Mouse (Mus musculus) CD4-positive, CD25-positive, alpha-beta regulatory T cell, adult 4 months (primary cell): Measurements from ENCODE around the gene Wnt4. TPM values are rescaled to one million over a fixed set of nuclear protein-coding genes. Genes with fewer than 3 reads are reported as not detected.

ENCODE experiments used
- ATAC-seq: one replicate; pipeline ENCODE4 v1.8.0; 2017
- polyA plus RNA-seq, 2 experiments: library from polyadenylated mRNA; unstranded; fragments of 100-300 nt; shearing (Covaris generic); gene quantifications; one replicate each; pipeline ENCODE4 v1.2.1; 2017

The Wnt4 gene
- under 1 TPM in 1 of 2 experiments, not detected in 1; 0.32 TPM for polyA plus RNA-seq

DNA sequence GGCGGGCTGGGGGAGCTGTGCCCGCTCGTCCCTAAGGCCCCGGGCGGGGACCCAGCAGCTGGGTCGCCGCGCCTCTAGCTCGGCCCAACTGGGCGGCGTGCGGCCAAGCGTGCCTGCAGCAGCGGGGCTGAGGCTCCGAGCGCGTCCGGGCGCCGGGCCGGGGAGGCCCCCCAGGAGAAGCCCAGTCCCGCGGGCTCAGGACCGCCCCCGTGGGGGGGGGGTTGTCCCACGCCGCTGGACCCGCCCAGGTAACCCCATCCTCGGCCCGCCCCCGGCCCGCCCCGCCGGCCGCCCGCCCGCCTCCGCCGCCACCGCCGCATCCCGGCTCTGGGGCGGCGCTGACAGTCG lies at the start of gene Wnt4:
Gene Wnt4 (plus strand): TSS at position 324 of the 348 bp plus-strand sequence.
- no peak for ATAC-seq

DNA sequence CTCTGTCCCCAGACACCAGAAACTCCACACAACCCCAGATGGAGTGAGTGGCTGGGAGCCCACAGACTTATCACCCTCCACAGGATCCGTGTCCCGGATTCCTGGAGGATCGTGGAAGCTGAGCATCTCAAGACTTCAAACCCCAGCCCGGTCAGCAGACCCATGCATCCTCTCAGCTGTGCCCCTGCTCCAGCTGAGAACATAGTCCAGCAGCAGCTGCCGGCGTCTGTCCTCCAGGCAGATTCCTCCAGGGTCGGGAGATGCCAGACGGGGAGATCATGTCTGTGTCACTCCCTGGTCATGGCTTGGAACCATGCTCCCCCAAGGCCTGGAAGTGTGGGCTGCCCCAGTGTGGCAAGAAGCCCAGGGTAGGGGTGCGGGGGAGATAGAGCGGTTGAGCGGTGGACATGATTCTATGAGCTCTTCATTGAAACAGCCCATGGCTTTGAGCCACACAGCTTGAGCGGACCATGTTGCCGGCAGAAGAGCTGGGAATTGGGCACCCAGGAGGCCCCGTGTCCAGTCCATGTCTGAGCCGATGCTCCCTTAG lies 48.6 kb upstream of the Wnt4 start:
- no peak for ATAC-seq

DNA sequence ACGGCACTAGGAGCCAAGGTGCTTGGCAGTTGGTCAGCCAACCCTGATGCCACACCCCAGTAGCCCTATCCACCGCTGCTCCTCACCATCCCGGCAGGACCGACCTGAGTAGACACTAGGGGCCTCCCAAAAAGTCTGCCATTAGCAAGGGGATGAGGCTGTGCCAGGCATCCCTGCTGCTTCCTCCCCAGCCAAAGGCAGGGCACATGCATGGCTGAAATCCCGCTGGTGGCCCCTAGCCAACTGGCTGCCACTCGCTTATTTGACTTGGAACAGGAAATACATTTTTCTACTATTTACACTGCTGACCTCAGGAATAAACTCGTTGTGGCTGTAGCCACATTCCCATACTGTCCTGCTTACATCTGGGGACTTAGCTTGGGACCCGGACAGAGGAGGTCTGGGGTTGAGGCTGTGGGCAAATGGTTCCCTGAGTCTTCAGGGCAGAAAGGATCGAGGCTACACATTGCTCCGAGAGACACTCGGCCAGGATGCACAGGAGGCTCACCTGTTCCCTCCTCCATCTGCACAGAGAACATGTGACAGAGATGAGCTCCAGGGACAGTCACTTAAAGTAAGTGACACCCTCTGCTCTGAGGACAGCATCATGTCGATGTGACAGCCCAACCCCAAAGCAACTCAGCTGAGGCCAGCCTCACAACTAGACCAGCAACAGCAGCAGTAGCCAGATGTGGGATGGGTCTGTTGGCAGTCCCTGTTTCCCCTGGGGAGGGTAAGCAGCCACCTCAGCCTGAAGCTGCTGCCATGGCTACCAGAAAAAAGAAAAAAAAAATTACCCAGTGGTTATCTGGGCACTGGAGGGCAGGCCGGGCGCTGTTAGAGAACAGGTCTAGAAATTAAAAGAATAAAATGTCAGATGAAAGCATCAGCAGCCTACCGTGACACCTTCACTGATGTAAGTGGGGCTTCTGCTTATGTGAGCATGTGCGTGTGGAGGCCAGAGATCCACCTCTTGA lies 45.5 kb upstream of the Wnt4 start:
- ATAC-seq: no peak

DNA sequence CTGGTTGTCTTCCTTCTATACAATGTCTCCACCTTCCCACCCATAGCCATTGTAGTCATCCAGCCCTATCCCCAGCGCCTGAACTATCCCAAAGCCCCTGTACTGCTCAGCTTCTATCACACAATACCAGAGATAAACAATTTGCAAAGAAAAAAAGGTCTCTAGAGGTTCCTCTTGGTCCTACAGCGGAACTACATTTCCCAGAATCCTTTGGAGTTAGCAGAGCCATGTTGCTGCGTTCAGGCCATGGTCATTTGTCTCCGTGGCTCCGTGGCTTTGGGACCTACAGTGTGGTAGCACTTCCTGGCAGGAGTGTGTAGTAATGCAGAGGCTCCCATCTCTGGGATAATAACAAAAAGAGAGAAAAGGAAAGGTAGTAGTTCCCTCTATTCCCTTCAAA lies 43.7 kb upstream of the Wnt4 start:
- ATAC-seq: no peak

DNA sequence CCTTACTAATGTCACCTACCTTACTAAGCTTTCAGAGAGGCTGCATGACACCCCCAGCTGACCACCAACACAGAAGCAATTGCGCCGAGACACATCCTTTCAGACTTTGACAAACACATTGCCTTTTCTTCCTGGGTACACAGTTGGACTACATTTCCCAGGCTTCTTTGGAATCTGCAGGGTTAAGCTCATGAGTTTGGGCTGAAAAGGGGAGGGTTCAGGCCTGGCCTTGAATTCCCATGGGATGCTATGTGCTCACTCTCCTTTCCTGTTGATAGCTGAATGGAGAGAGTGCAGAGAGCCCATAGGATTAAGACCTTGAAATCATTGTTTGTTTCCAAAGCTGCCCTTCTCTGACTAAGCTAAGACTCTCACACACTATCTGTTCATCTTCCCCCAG lies 42.8 kb upstream of the Wnt4 start:
- no peak for ATAC-seq

DNA sequence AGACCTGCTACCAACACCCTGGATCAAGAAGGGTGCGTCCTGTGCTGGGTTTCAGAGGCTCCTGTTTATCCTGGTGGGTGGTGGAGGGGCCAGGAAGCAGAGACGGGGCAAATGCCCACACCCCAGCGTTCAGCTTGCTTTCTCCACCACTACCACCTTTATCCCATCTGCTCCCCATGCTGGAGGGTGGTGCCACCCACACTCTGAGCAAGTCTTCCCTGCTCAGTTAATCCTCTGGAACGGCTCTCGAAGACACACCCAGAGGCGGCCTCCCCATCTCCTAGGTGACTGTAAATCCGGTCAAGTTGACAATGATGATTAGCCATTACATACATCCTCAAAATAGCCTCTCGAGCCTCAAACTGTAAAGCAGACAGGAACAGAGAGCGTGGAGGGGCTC lies 41.9 kb upstream of the Wnt4 start:
- ATAC-seq: no peak

DNA sequence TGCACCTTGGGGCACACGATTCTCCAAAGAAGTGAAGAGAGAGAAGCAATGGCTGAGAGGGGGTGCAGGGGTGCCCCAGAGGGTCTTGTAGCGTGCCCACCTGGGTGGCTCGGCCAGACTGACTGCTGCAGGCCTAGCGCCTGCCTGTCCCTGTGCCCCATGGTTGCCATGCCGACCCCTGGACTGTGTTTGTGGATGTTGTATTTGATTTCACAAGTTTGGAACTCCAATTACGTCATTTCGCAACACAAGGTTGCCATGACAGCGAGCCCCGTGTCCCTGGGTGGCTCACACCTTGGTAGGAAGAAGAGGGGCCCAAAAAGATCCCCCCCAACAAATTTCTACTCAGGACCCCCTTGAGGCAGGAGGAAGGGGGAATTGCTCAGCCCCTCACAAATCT lies 32.4 kb upstream of the Wnt4 start:
- ATAC-seq: no peak

DNA sequence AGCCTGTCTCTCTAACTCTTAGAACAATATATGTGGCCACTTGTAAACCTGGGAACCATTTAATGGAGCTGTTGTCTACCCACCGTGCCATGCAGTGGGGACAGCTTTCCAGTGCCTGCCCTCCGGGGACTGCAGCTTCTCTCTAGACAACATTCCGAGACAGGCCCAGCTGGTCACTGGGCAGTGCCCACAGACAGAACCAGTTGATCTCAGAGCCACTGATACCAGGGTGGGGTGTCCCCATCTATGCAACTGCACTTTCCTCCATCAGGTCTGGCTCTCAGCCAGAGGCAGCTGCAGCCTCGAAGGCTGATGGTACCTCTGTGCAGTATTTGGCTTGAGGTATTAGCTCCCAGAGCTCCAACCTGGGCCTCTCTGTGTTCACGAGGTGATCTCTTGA lies 27.0 kb upstream of the Wnt4 start:
- ATAC-seq: no peak

DNA sequence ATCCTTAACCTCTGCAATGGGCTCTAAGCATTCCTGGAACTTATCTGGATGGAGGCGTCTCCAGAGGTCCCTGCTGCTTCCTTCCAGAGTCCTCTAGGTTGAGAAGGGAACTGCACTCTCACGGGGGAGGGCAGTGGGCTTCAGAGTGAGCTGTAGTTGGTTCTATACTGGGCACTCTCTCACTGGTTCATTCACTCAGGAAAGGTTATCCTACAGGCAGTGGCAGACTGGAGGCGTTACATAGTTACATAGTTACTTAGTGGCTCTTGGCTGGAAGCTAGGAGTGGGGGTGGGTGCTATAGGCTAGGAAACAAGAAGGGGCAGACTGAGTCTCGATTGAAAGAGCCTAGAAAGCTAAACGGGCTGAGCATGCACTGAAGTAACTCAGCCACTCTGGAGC lies 26.4 kb upstream of the Wnt4 start:
- ATAC-seq: no peak

DNA sequence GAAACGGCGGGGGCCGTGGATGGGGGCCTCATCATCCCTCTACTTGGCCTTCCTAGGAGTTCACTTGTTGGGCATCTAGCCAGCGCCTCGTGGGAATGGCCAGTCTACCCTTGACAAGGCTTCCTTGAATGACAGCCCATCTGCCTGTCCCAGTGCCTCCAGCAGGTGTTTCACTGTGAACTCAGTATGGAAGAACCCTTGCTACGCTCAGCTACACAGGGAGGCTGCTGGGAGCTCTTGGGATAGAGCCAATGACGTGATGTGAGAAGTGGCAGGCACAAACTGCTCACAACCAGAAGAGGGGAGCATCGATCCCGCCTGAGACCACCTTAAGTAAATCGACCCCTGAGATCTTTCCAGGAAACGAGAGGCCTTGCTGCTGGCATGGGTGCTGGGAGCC lies 23.7 kb upstream of the Wnt4 start:
- ATAC-seq: no peak

DNA sequence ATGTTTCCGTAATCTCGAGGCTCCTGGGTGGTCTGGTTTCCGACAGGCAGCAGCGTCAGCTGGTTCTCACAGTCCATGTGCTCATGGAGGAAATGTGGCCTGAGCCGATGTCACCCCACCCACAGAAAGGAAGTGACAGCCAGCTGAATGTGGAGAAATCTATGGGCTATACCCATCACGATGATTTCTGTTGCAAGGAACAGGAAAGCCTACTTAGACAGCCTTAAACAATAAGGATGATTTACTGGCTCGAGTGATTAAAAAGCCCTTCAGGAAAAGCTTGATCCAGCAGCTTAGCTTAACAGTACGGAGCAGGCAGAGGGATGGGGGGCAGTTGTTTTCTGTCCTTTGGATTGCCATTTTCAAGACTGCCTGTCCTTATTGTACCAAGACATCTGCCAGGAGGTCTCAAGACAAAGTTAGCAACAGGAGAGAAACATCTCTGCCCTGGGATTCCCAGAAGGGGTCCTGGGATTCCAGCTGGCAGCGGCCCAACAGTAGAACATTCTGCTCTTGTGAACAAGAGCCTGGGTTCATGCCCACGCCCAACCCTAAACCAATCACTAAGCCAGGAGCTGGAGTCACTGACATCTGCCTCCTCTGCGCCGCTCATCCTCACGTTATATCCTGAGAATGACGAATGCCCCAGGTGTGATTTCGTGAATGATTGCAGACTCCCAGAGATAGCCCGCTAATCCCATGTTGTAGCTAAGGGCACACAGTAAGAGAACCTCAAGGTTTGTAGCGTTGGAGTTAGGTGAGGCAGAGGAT lies 22.9 kb upstream of the Wnt4 start:
- no peak for ATAC-seq

DNA sequence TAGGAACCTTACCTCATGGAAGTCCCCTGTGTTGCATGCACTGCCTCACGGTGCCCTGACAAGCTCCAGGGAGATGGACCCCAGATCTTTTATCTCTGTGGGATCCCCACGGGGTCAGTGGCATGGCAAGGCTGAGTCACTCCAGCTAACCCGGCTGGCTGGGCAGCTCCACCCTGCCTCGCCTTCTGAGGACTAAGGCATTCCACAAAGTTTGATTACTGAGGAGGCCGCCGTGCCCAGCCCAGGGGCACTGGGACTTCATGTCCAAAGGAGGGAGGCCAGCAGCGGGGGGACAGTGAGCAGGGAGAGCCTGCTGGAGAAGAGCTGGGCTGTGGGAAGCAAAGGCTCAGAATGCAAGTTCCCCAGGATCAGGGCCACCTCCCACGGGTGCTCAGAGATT lies 21.7 kb upstream of the Wnt4 start:
- ATAC-seq: no peak

DNA sequence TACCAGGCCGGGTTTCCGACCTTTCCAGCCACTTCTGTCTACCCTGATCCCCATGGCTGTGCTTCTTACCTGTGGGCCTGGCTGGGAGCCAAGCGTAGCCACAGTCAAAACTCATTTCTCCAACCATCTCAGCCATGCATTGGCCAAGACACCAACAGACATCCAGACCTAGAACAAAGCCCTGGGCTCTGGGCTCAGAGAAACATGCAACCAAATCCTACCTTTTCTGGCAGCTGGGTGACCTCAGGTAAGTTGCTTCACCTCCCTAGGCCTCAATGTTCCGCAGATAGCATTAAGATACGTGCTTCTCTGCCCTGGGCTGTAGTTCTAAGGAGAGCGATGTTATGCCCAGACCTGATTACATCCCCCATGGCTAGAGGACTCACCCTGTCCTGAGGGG lies 15.5 kb upstream of the Wnt4 start:
- ATAC-seq: no peak

DNA sequence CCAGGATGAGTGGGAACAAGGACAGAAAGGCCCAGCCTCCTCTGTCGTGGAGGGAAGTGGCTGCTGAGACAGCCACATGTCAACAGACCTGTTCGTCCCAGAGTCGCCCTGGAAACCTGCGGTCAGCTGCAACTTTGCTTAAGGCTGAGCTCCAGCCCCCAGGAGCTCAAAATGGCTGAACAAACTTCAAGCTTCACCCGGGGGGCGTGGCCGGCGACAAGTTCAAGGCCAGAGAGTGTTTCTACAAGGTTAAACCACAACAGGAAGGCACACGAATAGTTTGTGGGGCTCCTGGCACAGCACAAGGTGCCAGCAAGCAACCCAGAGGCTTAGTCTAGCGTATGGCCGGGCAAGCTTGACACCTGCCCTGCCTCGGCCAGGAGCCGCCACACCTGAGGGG lies 13.2 kb upstream of the Wnt4 start:
- ATAC-seq: no peak

DNA sequence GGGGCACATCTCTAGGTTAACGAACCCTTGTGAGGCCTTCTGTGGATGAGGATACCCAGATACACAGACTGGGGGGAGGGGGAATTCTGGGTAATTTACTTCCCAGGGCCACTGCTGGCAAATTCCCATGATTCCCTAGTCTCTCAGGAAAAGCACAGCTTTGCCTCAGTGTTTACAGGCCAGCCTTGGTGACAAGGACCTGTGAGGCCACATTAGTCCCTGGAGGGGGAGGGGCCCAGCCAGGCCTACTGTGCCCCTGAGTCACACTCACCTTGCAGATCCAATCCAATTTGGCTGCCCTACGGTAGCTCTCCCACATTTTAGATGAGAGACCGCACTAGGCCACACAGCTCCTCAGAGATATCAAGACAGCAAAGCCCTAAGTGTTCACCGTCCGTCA lies 12.2 kb upstream of the Wnt4 start:
- no peak for ATAC-seq

DNA sequence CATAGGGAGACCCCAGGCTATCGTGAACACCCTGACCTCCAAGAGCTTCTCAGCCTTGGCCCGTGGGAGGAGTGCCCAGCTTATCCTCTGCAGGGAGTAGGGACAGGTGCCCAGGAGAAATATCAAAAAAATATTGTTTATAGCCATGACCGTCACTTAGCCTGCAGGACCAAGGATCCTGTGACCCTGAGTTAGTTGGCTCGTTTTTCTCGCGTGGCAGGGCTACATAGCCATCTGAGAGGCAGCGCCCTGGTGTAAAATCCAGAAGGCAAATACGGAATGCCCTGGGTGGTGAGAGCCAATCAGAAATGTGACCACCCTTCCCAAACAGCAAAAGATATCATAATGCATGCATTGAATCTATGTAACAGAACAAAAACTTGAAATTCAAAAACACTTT lies 8.7 kb upstream of the Wnt4 start:
- no peak for ATAC-seq

DNA sequence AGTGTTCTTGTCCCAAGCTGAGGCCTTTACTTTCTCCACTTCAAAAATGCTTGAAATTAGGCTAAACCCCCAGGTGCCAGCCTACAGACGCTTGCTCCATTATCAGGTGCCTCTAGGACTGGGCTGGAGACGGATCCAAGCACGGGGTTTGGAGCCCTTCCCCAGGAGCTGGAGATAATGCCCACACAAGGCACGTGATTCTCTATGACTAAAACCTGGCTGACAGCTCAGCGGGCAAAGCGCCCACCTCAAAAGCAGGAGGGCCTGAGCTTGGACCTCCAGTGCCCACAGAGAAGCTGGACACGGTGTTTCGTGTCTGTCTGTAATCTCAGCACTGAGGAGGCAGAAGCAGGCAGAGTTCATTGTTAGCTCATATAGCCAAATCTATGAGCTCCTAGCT lies 5.4 kb upstream of the Wnt4 start:
- no peak for ATAC-seq

DNA sequence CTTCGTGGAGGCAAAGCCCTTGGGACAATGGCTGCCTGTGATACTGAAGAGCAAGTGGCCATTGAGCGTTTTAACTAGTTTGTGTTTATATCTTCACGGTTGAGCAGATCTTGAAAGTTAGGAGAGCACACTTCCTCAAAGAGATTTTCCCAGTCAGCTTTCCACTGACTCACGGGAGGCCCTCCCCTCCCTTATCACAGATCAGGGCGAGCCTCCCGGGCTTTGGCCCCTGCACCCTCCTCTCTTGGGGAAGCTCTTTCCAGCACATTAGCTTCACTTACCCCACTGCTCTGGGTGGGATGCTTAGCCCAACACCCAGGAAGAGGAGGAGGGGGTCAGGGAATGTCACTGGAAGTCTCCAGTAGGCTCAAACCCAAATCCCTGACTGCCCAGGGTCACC lies 3.0 kb upstream of the Wnt4 start:
- ATAC-seq: no peak

DNA sequence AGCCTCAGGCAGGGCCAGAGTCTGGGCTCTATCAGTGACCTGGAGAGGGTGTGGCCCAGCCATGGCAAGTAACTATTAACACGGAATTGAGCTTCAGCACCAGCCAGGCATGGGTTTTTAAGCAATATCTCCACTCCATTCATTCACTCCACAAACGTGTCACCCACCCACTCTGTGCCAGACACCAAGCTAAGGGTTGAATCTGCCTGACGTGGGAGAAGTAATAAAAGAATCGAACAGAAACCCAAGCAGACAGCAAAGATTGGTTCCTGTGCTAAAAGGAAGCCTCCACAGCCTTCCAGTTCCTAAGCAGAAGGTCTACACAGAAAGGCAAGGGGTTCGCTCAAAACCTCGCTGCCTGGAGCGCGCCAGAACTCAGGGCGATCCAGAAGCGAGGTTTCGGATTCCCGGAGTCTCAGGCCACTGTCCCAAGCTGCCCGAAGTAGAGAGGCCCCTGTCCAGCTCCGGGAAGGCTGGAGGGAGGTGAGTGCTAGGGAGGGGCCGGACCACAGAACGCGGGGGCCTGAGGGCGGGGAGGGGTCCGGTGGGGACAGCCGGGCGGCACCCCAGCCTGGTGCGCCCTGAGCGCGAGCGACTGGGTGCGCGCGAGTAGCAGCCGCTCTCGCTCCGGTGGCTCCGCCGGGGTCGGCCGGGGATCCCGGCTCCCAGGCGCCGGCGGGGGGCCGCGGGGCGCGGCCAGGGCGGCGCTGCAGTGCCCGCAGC lies 685 bp upstream of the Wnt4 start:
- ATAC-seq: no peak

DNA sequence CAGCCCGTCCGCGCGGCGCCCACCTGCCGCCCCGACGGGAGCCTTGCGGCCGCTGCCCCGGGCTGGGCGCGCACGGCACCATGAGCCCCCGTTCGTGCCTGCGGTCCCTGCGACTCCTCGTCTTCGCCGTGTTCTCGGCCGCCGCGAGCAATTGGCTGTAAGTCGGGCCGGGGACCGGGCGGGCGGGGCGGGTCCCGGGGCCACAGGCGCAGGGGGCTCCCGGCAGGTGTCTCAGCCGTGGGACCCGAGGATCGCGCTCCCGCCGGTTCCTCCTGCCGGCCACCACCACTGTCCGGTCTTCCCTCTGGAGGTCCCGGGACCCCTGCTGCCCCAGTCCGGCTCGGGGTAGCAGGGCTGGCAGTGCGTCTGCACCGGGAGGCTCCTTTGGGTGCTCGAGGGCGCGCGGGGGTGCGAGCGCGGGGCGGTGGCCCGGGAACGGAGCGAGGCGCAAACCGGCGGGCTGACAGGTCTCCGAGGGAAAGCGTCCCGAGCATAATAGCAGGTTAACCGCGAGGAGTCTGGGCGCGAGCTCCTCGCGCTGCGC lies 383 bp downstream of the Wnt4 start:
- ATAC-seq: no peak

DNA sequence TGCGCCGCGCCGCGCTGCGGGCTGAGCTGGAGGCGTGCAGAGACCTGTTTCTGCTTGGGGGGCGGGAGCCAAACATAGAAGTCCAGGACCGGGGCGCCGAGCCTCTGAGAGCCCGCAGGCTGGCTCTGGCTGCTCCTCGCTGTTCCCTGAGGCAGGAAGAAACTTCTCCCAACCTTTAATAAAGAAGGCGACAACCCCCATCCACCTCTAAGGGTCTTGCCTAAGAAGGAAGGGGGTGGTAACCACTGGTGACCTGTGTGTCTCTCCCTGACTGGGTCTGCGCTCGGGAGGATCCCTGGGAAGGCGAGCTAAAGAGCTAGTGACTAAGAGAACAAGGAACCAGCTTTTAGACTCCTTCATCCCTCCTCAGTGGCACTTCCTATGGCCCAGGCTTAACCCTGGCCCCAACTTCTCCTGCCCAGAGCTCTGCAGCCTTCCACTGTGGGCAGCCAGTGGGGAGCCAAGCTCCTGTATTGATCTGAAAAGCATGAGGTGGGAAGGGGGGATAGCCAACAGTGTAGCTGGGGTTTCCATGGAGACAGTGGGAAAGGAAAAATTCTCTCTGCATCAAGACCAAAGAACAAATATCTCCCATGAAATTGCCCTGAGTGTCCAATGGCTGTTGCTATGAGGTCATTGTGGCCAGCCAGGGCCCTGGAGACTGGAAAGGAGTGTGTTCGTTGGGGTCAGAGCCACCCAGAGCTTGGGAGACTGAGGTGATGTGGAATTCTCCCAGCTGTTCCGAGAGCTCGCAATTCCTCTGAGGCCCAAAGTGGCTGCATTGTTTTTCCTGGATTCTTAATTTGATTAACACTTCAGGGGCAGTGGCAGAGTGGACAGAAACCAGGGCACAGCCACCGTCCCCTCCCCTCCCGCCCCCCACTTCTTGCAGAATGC lies 1.1 kb downstream of the Wnt4 start:
- no peak for ATAC-seq

DNA sequence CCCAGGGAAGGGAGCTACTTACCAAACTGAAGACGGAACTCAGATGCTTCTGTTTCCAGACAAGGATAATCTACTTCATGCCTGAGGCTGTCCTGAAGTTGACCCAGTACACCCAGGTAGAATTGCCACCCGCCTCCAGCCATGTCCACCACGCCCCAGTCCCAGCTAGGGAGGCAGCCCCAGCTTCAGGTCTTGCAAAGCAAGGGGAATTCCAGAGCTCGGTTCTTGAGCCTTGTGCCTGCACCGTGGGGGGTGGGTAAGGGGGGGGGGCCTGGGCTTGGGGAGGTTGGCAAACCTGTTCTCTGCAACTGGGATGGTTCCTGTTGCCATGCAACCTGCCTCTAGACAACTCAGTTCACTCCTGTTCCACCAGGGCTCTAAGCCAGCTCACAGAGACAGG lies 2.1 kb downstream of the Wnt4 start:
- no peak for ATAC-seq
